Mouse (Mus musculus) megakaryocyte, embryonic 14.5 days (primary cell): Measurements from ENCODE around the gene Glod5.

Source experiments
- FLI1 ChIP-seq: IDR thresholded peaks from 2 replicates; pipeline ENCODE4 v1.6.1; 2012; ENCODE audit warnings: low read length, inconsistent platforms, mixed read lengths
- GATA1 ChIP-seq: IDR thresholded peaks from 3 replicates; pipeline ENCODE4 v1.6.1; 2012; ENCODE audit warnings: mixed read lengths, low read length, inconsistent platforms, borderline replicate concordance

- TF ChIP-seq GATA1 (no peak), FLI1 (no peak)
Observed at GRCm38 (mm10) chrX:8024795-8025194, 6.5 kb upstream of the Glod5 start.
